Mouse (Mus musculus) erythroblast, embryonic 14.5 days (primary cell): ENCODE results near the gene Ankrd66.

Experiments
- GATA1 ChIP-seq: IDR thresholded peaks from 2 replicates; pipeline ENCODE4 v1.6.1; 2012; ENCODE audit warnings: low read length, inconsistent platforms, mixed read lengths
- TAL1 ChIP-seq: IDR thresholded peaks from 3 replicates; pipeline ENCODE4 v1.6.1; 2012; ENCODE audit warnings: low read length, inconsistent platforms, mixed read lengths

- TF ChIP-seq GATA1 = no peak
- TF ChIP-seq TAL1 = no peak
These were observed 30.2 kb upstream of the Ankrd66 start for GRCm38 (mm10) chr17:43573624-43574073.
